Mouse (Mus musculus) hindbrain, embryonic 13.5 days (tissue): ENCODE results near the gene Zfp964. TPM values are rescaled to one million over a fixed set of nuclear protein-coding genes. Genes with fewer than 3 reads are reported as not detected.
A peak's percentile ranks its signal among the peaks of the same experiment; 100 is the strongest.
"Not testable (repeated sequence)": the region's sequence is repeated elsewhere in the genome, so short reads cannot be mapped to it uniquely, and the experiment has no call there.

Experiments
- ATAC-seq: fragments of 200-750 bp; cut with Nextera tagmentation; 2 replicates; pipeline ENCODE4 v1.8.0; 2017; ENCODE audit warnings: moderate TSS enrichment; ENCODE audit not compliant: low FRiP score
- H3K27ac ChIP-seq: fragments of 300-500 bp; sonication (generic); 2 replicates; pipeline ENCODE4 v1.5.1; 2015; ENCODE audit warnings: inconsistent platforms, mild to moderate bottlenecking, moderate library complexity
- H3K27me3 ChIP-seq: fragments of 300-500 bp; sonication (generic); 2 replicates; pipeline ENCODE4 v1.6.1; 2015; ENCODE audit warnings: mild to moderate bottlenecking, inconsistent platforms
- H3K36me3 ChIP-seq: fragments of 300-500 bp; sonication (generic); 2 replicates; pipeline ENCODE4 v1.6.1; 2015; ENCODE audit warnings: mild to moderate bottlenecking, inconsistent platforms
- H3K4me1 ChIP-seq: fragments of 300-500 bp; sonication (generic); replicated peaks from 2 replicates; pipeline ENCODE4 v1.6.1; 2015; ENCODE audit warnings: inconsistent platforms
- H3K4me2 ChIP-seq: fragments of 300-500 bp; sonication (generic); 2 replicates; pipeline ENCODE4 v1.6.1; 2015; ENCODE audit warnings: inconsistent platforms, mild to moderate bottlenecking, moderate library complexity
- H3K4me3 ChIP-seq: fragments of 300-500 bp; sonication (generic); 2 replicates; pipeline ENCODE4 v1.5.1; 2015; ENCODE audit warnings: mild to moderate bottlenecking, inconsistent platforms
- H3K9ac ChIP-seq: fragments of 300-500 bp; sonication (generic); 2 replicates; pipeline ENCODE4 v1.6.1; 2015; ENCODE audit warnings: mild to moderate bottlenecking, inconsistent platforms
- H3K9me3 ChIP-seq: fragments of 300-500 bp; sonication (generic); 2 replicates; pipeline ENCODE4 v1.6.1; 2016; ENCODE audit warnings: inconsistent platforms
- WGBS: fragments of 180-500 bp; shearing (Covaris S2); methylation state at CpG from one replicate; pipeline ENCODE4 v1.1.7; 2015; 5-methylcytosine and 5-hydroxymethylcytosine counted together
- polyA plus RNA-seq: library from polyadenylated mRNA; unstranded; fragments of >200 nt; fragmentation: Nextera tagmentation; extraction: Ambion mirVana; gene quantifications from 2 replicates; pipeline ENCODE4 v1.2.1, GENCODE M21; 2015

The Zfp964 gene
- 2.4 and 3.0 TPM in 2 replicates for polyA plus RNA-seq

- H3K9ac ChIP-seq: peak within 1 kb of the TSS; percentile 82
- peak within 1 kb of the TSS; percentile 90 for H3K27ac ChIP-seq
Observed at GRCm38 (mm10) chr8:69654358-69654981, at the start of gene Zfp964. Zfp964 (plus strand) TSS chr8:69654479.

GRCm38 (mm10) chr8:69614687-69615086, 39.6 kb upstream of the Zfp964 start:
- no peaks in the 10 kb centered on the region for H3K9me3 ChIP-seq
- H3K36me3 ChIP-seq: peaks cover 84% of the 10 kb centered on the region
- ATAC-seq: no peak
- no peak overlapping the region for H3K27ac ChIP-seq
- H3K27me3 ChIP-seq: no peaks in the 10 kb centered on the region
- WGBS: 58% methylated on average over 2 of the region's 2 CpGs
- no peak overlapping the region for H3K4me2 ChIP-seq
- no peak overlapping the region for H3K9ac ChIP-seq
- no peak overlapping the region for H3K4me3 ChIP-seq
- no peaks in the 10 kb centered on the region for H3K4me1 ChIP-seq

More at GRCm38 (mm10) chr8:69654358-69654981, at the start of gene Zfp964:
- Histone ChIP-seq H3K4me1 (peaks cover 10% of the 10 kb centered on the region), H3K27me3 (0 out of 2 replicates have a peak, but pooled peaks cover 2% of the 10 kb centered on the region), H3K9me3 (peaks cover under 1% of the 10 kb centered on the region; the same call in 1 of the 2 replicates), H3K4me2 (peak within 1 kb of the TSS; percentile 65), H3K36me3 (0 out of 2 replicates have a peak, but pooled peaks cover 5% of the 10 kb centered on the region), H3K4me3 (peak within 1 kb of the TSS; percentile 69)
- under 1% methylated on average over 55 of the region's 55 CpGs for WGBS
- peak; percentile 100 for ATAC-seq

- Histone ChIP-seq H3K4me2 (no peak overlapping the region), H3K27me3 (no peaks in the 10 kb centered on the region), H3K4me3 (no peak overlapping the region), H3K9me3 (no peaks in the 10 kb centered on the region), H3K36me3 (peaks cover 52% of the 10 kb centered on the region), H3K4me1 (peaks cover 2% of the 10 kb centered on the region), H3K9ac (no peak overlapping the region), H3K27ac (no peak overlapping the region)
- peak; percentile 50; the same call in 1 of the 2 replicates for ATAC-seq
- WGBS: 100% methylated on average over 1 of the region's 1 CpGs
Observed at GRCm38 (mm10) chr8:69618078-69618477, 36.2 kb upstream of the Zfp964 start.

GRCm38 (mm10) chr8:69625095-69625789, 29.0 kb upstream of the Zfp964 start, which contains the start of gene Zfp868:
Zfp868 (minus strand) TSS chr8:69625548.
- Histone ChIP-seq H3K36me3 (no peaks in the 10 kb centered on the region), H3K9ac (peak within 1 kb of the TSS; percentile 85), H3K4me2 (peak within 1 kb of the TSS; percentile 56), H3K9me3 (0 out of 2 replicates have a peak, but pooled peaks cover 2% of the 10 kb centered on the region), H3K4me3 (peak within 1 kb of the TSS; percentile 67), H3K27me3 (no peaks in the 10 kb centered on the region), H3K4me1 (peaks cover 14% of the 10 kb centered on the region), H3K27ac (peak within 1 kb of the TSS; percentile 100)
- peak; percentile 100 for ATAC-seq
- 1% methylated on average over 40 of the region's 41 CpGs for WGBS

GRCm38 (mm10) chr8:69653808-69654357, 396 bp upstream of the Zfp964 start:
- peak overlapping the region; percentile 65 for H3K4me2 ChIP-seq
- no peak overlapping the region for H3K9ac ChIP-seq
- H3K27ac ChIP-seq: peak overlapping the region; percentile 90; the same call in 1 of the 2 replicates
- 46% methylated on average over 10 of the region's 10 CpGs for WGBS
- H3K27me3 ChIP-seq: 0 out of 2 replicates have a peak, but pooled peaks cover 2% of the 10 kb centered on the region
- H3K9me3 ChIP-seq: no peaks in the 10 kb centered on the region
- 0 out of 2 replicates have a peak, but pooled peaks cover under 1% of the 10 kb centered on the region for H3K36me3 ChIP-seq
- peaks cover 10% of the 10 kb centered on the region for H3K4me1 ChIP-seq
- peak overlapping the region; percentile 69 for H3K4me3 ChIP-seq
- peak; percentile 39 for ATAC-seq

- no peak for ATAC-seq
- peaks cover 51% of the 10 kb centered on the region for H3K36me3 ChIP-seq
- H3K9me3 ChIP-seq: peaks cover 8% of the 10 kb centered on the region
- H3K4me1 ChIP-seq: no peaks in the 10 kb centered on the region
- H3K4me2 ChIP-seq: no peak overlapping the region
- H3K4me3 ChIP-seq: no peak overlapping the region
- no peaks in the 10 kb centered on the region for H3K27me3 ChIP-seq
- no peak overlapping the region for H3K27ac ChIP-seq
- H3K9ac ChIP-seq: no peak overlapping the region
Observed at GRCm38 (mm10) chr8:69661294-69661693, 7.0 kb downstream of the Zfp964 start.

- H3K9me3 ChIP-seq, H3K27ac ChIP-seq, H3K4me3 ChIP-seq, H3K4me2 ChIP-seq, H3K4me1 ChIP-seq, H3K9ac ChIP-seq, ATAC-seq, H3K27me3 ChIP-seq: not testable (repeated sequence)
- WGBS: 83% methylated on average over 2 of the region's 2 CpGs
- peaks cover 40% of the 10 kb centered on the region for H3K36me3 ChIP-seq
Observed at GRCm38 (mm10) chr8:69665051-69665450, 10.8 kb downstream of the Zfp964 start.

GRCm38 (mm10) chr8:69701810-69702209, 47.5 kb downstream of the Zfp964 start:
- no peak overlapping the region for H3K4me2 ChIP-seq
- ATAC-seq: no peak
- H3K27ac ChIP-seq: no peak overlapping the region
- no peaks in the 10 kb centered on the region for H3K27me3 ChIP-seq
- H3K4me1 ChIP-seq: no peaks in the 10 kb centered on the region
- 70% methylated on average over 6 of the region's 6 CpGs for WGBS
- H3K9me3 ChIP-seq: no peaks in the 10 kb centered on the region
- no peak overlapping the region for H3K4me3 ChIP-seq
- no peak overlapping the region for H3K9ac ChIP-seq
- peaks cover 46% of the 10 kb centered on the region for H3K36me3 ChIP-seq

GRCm38 (mm10) chr8:69710624-69711023, 56.3 kb downstream of the Zfp964 start, which contains the start of gene Zfp869:
Zfp869 (minus strand) TSS chr8:69710724.
- H3K9me3 ChIP-seq, H3K9ac ChIP-seq, H3K27ac ChIP-seq, H3K27me3 ChIP-seq, H3K4me2 ChIP-seq, H3K4me3 ChIP-seq, ATAC-seq: not testable (repeated sequence)
- WGBS: 93% methylated on average over 10 of the region's 10 CpGs
- Histone ChIP-seq H3K36me3 (peaks cover 54% of the 10 kb centered on the region), H3K4me1 (peaks cover 25% of the 10 kb centered on the region)

- Histone ChIP-seq H3K9ac (peak overlapping the region; percentile 5; the same call in 1 of the 2 replicates), H3K4me1 (peaks cover 30% of the 10 kb centered on the region), H3K4me3 (no peak overlapping the region), H3K27ac (no peak overlapping the region), H3K9me3 (no peaks in the 10 kb centered on the region), H3K36me3 (peaks cover 25% of the 10 kb centered on the region), H3K27me3 (no peaks in the 10 kb centered on the region), H3K4me2 (no peak overlapping the region)
- no peak for ATAC-seq
- WGBS: 94% methylated on average over 8 of the region's 8 CpGs
Observed at GRCm38 (mm10) chr8:69713516-69713915, 59.2 kb downstream of the Zfp964 start.

- H3K4me1 ChIP-seq: peaks cover 30% of the 10 kb centered on the region
- peak overlapping the region; percentile 87 for H3K4me3 ChIP-seq
- H3K27me3 ChIP-seq: no peaks in the 10 kb centered on the region
- no peak overlapping the region for H3K27ac ChIP-seq
- WGBS: 86% methylated on average over 6 of the region's 6 CpGs
- no peak for ATAC-seq
- H3K9ac ChIP-seq: peak overlapping the region; percentile 58
- H3K36me3 ChIP-seq: peaks cover 8% of the 10 kb centered on the region
- no peaks in the 10 kb centered on the region for H3K9me3 ChIP-seq
- peak overlapping the region; percentile 55 for H3K4me2 ChIP-seq
Observed at GRCm38 (mm10) chr8:69715366-69715765, 61.1 kb downstream of the Zfp964 start.
